Mouse (Mus musculus): ENCODE measurements at regions not wholly inside any gene's neighbourhood (a gene's known extent, or its start where the extent isn't known, plus 50 kb on each side); places are given as distances from the start of the nearest gene placed in this dataset.

DNA sequence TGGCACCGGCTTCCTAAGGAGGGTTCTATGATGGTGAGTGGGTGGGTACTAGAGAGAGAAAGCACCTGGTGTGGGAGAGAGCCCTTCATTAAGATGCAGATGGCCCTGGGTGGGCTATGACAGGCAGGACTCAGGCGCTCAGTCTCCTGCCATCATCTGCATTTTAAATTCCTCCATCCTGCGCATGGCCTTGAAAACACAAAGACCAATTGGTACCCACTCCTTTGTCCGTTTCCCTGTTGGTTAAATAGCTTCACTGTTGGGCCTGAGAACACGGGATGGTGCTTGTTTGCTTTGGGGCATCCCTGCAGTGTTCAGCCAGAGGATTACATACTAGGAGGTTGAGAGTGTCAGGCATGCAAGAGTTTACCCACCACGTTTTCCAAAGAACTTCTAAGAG, 314.9 kb downstream of the Gm11011 start:
- no peak for TF ChIP-seq BHLHE40 (IDR thresholded peaks at IDR 0.05; ENCODE audit: borderline replicate concordance, low read depth, low read length)
- no peak for TF ChIP-seq EP300 (IDR thresholded peaks at IDR 0.05; ENCODE audit: low read depth in 1 of 2, low read length in 2 of 2)
- no peak for TF ChIP-seq KAT2A (conservative IDR thresholded peaks at IDR 0.05; ENCODE audit: low read depth, low read length)
- no peak for TF ChIP-seq SMC3 (IDR thresholded peaks at IDR 0.05; ENCODE audit: low read depth, low read length)
- no peak for TF ChIP-seq UBTF (IDR thresholded peaks at IDR 0.05; ENCODE audit: borderline replicate concordance, insufficient read depth, low read depth, low read length)
- no peak for TF ChIP-seq MAZ (IDR thresholded peaks at IDR 0.05; ENCODE audit: low read depth, low read length)
- TF ChIP-seq MXI1 (IDR thresholded peaks at IDR 0.05; ENCODE audit: low read depth, low read length) = no peak
- TF ChIP-seq ZNF384 (IDR thresholded peaks at IDR 0.05; ENCODE audit: low read depth, low read length) = no peak
- no peak for TF ChIP-seq ZMIZ1 (IDR thresholded peaks at IDR 0.05; ENCODE audit: low read depth, low read length)
- no peak for TF ChIP-seq ELF1 (IDR thresholded peaks at IDR 0.05; ENCODE audit: low read depth, low read length)
- no peak for TF ChIP-seq POLR2AphosphoS5 (IDR thresholded peaks at IDR 0.05; ENCODE audit: borderline replicate concordance, low read depth, low read length)
- no peak for TF ChIP-seq CTCF (IDR thresholded peaks at IDR 0.05 in 2 of 3, conservative IDR thresholded peaks at IDR 0.05 in 1 of 3; ENCODE audit: control insufficient read depth in 1 of 3, insufficient read depth in 1 of 3, low read depth in 2 of 3, low read length in 3 of 3, poor library complexity in 1 of 3, severe bottlenecking in 1 of 3)
- TF ChIP-seq GABPA (IDR thresholded peaks at IDR 0.05; ENCODE audit: low read depth, low read length) = no peak
- no peak for TF ChIP-seq CHD2 (IDR thresholded peaks at IDR 0.05; ENCODE audit: low read length)
- Histone ChIP-seq H3K9me3 (replicated peaks; ENCODE audit: insufficient read depth, low read length) (no peaks in the 10 kb centered on the region), H3K9ac (ENCODE audit: control insufficient read depth, low read depth, low read length, poor library complexity, severe bottlenecking) (no peak overlapping the region), H3K36me3 (ENCODE audit: control insufficient read depth in 1 of 2, insufficient read depth in 2 of 2, low read length in 2 of 2) (no peaks in the 10 kb centered on the region), H3K4me1 (ENCODE audit: control insufficient read depth in 1 of 2, insufficient read depth in 2 of 2, low read length in 2 of 2) (no peaks in the 10 kb centered on the region), H3K4me3 (ENCODE audit: control insufficient read depth in 1 of 2, insufficient read depth in 1 of 2, low read depth in 2 of 2, low read length in 2 of 2) (no peak overlapping the region), H3K27me3 (ENCODE audit: control insufficient read depth in 1 of 2, insufficient read depth in 2 of 2, low read length in 2 of 2) (no peaks in the 10 kb centered on the region), H3K27ac (ENCODE audit: control insufficient read depth, low read depth, low read length) (no peak overlapping the region), H3K79me2 (ENCODE audit: control insufficient read depth, insufficient read depth, low read length, poor library complexity) (no peaks in the 10 kb centered on the region)
- no peak for DNase-seq (ENCODE audit: low read depth, low spot score)

GRCm38 (mm10) chr2:169272018-169272417, 315.5 kb downstream of the Gm11011 start:
- Histone ChIP-seq H3K27ac (ENCODE audit: control insufficient read depth, low read depth, low read length) (no peak overlapping the region), H3K4me1 (ENCODE audit: control insufficient read depth in 1 of 2, insufficient read depth in 2 of 2, low read length in 2 of 2) (no peaks in the 10 kb centered on the region), H3K9ac (ENCODE audit: control insufficient read depth, low read depth, low read length, poor library complexity, severe bottlenecking) (no peak overlapping the region), H3K36me3 (ENCODE audit: control insufficient read depth in 1 of 2, insufficient read depth in 2 of 2, low read length in 2 of 2) (no peaks in the 10 kb centered on the region), H3K4me3 (ENCODE audit: control insufficient read depth in 1 of 2, insufficient read depth in 1 of 2, low read depth in 2 of 2, low read length in 2 of 2) (no peak overlapping the region), H3K9me3 (replicated peaks; ENCODE audit: insufficient read depth, low read length) (no peaks in the 10 kb centered on the region), H3K79me2 (ENCODE audit: control insufficient read depth, insufficient read depth, low read length, poor library complexity) (no peaks in the 10 kb centered on the region), H3K27me3 (ENCODE audit: control insufficient read depth in 1 of 2, insufficient read depth in 2 of 2, low read length in 2 of 2) (no peaks in the 10 kb centered on the region)
- TF ChIP-seq MXI1 (IDR thresholded peaks at IDR 0.05; ENCODE audit: low read depth, low read length) (no peak), CTCF (IDR thresholded peaks at IDR 0.05 in 2 of 3, conservative IDR thresholded peaks at IDR 0.05 in 1 of 3; ENCODE audit: control insufficient read depth in 1 of 3, insufficient read depth in 1 of 3, low read depth in 2 of 3, low read length in 3 of 3, poor library complexity in 1 of 3, severe bottlenecking in 1 of 3) (no peak), ZMIZ1 (IDR thresholded peaks at IDR 0.05; ENCODE audit: low read depth, low read length) (no peak), EP300 (IDR thresholded peaks at IDR 0.05; ENCODE audit: low read depth in 1 of 2, low read length in 2 of 2) (no peak), RCOR1 (IDR thresholded peaks at IDR 0.05; ENCODE audit: low read depth, low read length) (no peak), USF1 (IDR thresholded peaks at IDR 0.05; ENCODE audit: low read depth, low read length) (no peak), ETS1 (IDR thresholded peaks at IDR 0.05; ENCODE audit: low read depth, low read length) (no peak), MAX (IDR thresholded peaks at IDR 0.05; ENCODE audit: low read length) (no peak), ZNF384 (IDR thresholded peaks at IDR 0.05; ENCODE audit: low read depth, low read length) (no peak), POLR2A (IDR thresholded peaks at IDR 0.05; ENCODE audit: control insufficient read depth in 1 of 2, insufficient read depth in 1 of 2, low read depth in 1 of 2, low read length in 2 of 2, poor library complexity in 1 of 2) (no peak), KAT2A (conservative IDR thresholded peaks at IDR 0.05; ENCODE audit: low read depth, low read length) (no peak), SMC3 (IDR thresholded peaks at IDR 0.05; ENCODE audit: low read depth, low read length) (no peak), UBTF (IDR thresholded peaks at IDR 0.05; ENCODE audit: borderline replicate concordance, insufficient read depth, low read depth, low read length) (no peak), TCF12 (IDR thresholded peaks at IDR 0.05; ENCODE audit: low read depth, low read length) (no peak)
- DNase-seq (ENCODE audit: low read depth, low spot score) = no peak

Measured in MEL (cell line).